9 mouse cellular contexts compared by ENCODE assay signal in genomic region chr11:93886411-93887079, GRCm38 (mm10). TPM values are rescaled to one million over a fixed set of nuclear protein-coding genes. Genes with fewer than 3 reads are reported as not detected.
DNase-seq lines count a peak whose midpoint lies in the region; ATAC-seq lines count a peak whose summit lies in the region.
"Had no signal": no experiment of that assay in that cellular context is flagged by ENCODE, and none has a peak within 500 bp of the region (broad histone marks: within the 10 kb centered on the region; RNA-seq: fewer than 3 reads in every experiment).

No protein-coding gene starts in this region.

- H3K36me3 ChIP-seq in heart, embryonic 15.5 days: peaks cover 1% of the 10 kb centered on the region; the same call in 1 of the 2 replicates

- peak overlapping the region; percentile 98 for H3K9ac ChIP-seq in heart, embryonic 15.5 days

- peak overlapping the region; percentile 93 for H3K4me2 ChIP-seq in heart, embryonic 15.5 days

- peak overlapping the region; percentile 100 for H3K4me3 ChIP-seq in heart, embryonic 15.5 days

- peak; percentile 38 to 70 for DNase-seq in adrenal gland, adult (ENCODE audit: inconsistent age in 2 of 2, low spot score in 1 of 2)
- no peak for DNase-seq in adrenal gland, postnatal 25 days
- DNase-seq in Muller cell, postnatal 12 days (ENCODE audit: inconsistent ontology term): peak; percentile 32
- DNase-seq in embryo, embryonic 11 days: peak; percentile 68
- DNase-seq in layer of hippocampus, adult 9-11 months: peak; percentile 27
- DNase-seq in spleen, adult 18-20 months: peak; percentile 14 to 18

- peaks cover 24% of the 10 kb centered on the region for H3K4me1 ChIP-seq in heart, embryonic 15.5 days (replicated peaks)

- H3K27ac ChIP-seq in heart, embryonic 15.5 days: peak overlapping the region; percentile 97

- WGBS in heart, embryonic 15.5 days: under 1% methylated on average over 30 of the region's 34 CpGs

- ATAC-seq in heart, embryonic 15.5 days (replicated peaks; ENCODE audit: insufficient number of reproducible peaks, insufficient read depth, low FRiP score, low read depth): no peak; the same call in 1 of the 2 replicates
- peak; percentile 54 for ATAC-seq in megakaryocyte-erythroid progenitor cell, adult 5-6 weeks (replicated peaks; ENCODE audit: low FRiP score, low TSS enrichment, poor library complexity, severe bottlenecking)

- H3K9me3 ChIP-seq in heart, embryonic 15.5 days (replicated peaks): no peaks in the 10 kb centered on the region

- no peaks in the 10 kb centered on the region for H3K27me3 ChIP-seq in heart, embryonic 15.5 days
- H3K27me3 ChIP-seq: Patski had no signal

RNA-seq across cellular contexts. Expression of gene Mbtd1, which starts 0.9 kb away (rescaled TPM):
- total RNA-seq in adrenal gland, postnatal 25 days (2021): 30.2 and 38.1 TPM in 2 replicates
- 17.2 and 19.3 TPM in 2 replicates for polyA plus RNA-seq in heart, embryonic 15.5 days (2015; fragmentation: Nextera tagmentation; extraction: Ambion mirVana)
- 65.7 and 82.5 TPM in 2 replicates for total RNA-seq in megakaryocyte-erythroid progenitor cell, adult 5-6 weeks (2014; fragmentation: Nextera tagmentation)
- total RNA-seq in megakaryocyte-erythroid progenitor cell, adult 5-6 weeks (2017): 41.8 and 49.8 TPM in 2 replicates

RNA-seq across cellular contexts. Expression of gene Utp18, which starts 1.0 kb away (rescaled TPM):
- 22.2 and 24.2 TPM in 2 replicates for total RNA-seq in adrenal gland, postnatal 25 days (2021)
- polyA plus RNA-seq in heart, embryonic 15.5 days (2015; fragmentation: Nextera tagmentation; extraction: Ambion mirVana): 15.8 and 17.0 TPM in 2 replicates
- total RNA-seq in megakaryocyte-erythroid progenitor cell, adult 5-6 weeks (2014; fragmentation: Nextera tagmentation): 28.4 and 45.0 TPM in 2 replicates
- 88.2 and 93.3 TPM in 2 replicates for total RNA-seq in megakaryocyte-erythroid progenitor cell, adult 5-6 weeks (2017)
